Mouse (Mus musculus) forebrain, embryonic 15.5 days (tissue): ENCODE results near the gene Rtkn. TPM values are rescaled to one million over a fixed set of nuclear protein-coding genes. Genes with fewer than 3 reads are reported as not detected.
A peak's percentile ranks its signal among the peaks of the same experiment; 100 is the strongest.

ENCODE experiments used
- ATAC-seq: fragments of 200-750 bp; cut with Nextera tagmentation; replicated peaks from 2 replicates; pipeline ENCODE4 v1.8.0; 2017; ENCODE audit warnings: mild to moderate bottlenecking, moderate TSS enrichment, moderate library complexity
- H3K27ac ChIP-seq: fragments of 300-500 bp; sonication (generic); replicated peaks from 2 replicates; pipeline ENCODE4 v1.5.1; 2015; ENCODE audit warnings: mild to moderate bottlenecking, inconsistent platforms
- H3K27me3 ChIP-seq: fragments of 300-500 bp; sonication (generic); 2 replicates; pipeline ENCODE4 v1.6.1; 2015; ENCODE audit warnings: inconsistent platforms
- H3K36me3 ChIP-seq: fragments of 300-500 bp; sonication (generic); 2 replicates; pipeline ENCODE4 v1.6.1; 2015; ENCODE audit warnings: mild to moderate bottlenecking, inconsistent platforms
- H3K4me1 ChIP-seq: fragments of 300-500 bp; sonication (generic); 2 replicates; pipeline ENCODE4 v1.6.1; 2015; ENCODE audit warnings: inconsistent platforms
- H3K4me2 ChIP-seq: fragments of 300-500 bp; sonication (generic); replicated peaks from 2 replicates; pipeline ENCODE4 v1.6.1; 2015; ENCODE audit warnings: mild to moderate bottlenecking, inconsistent platforms
- H3K4me3 ChIP-seq: fragments of 300-500 bp; sonication (generic); 2 replicates; pipeline ENCODE4 v1.5.1; 2015; ENCODE audit warnings: mild to moderate bottlenecking, inconsistent platforms
- H3K9ac ChIP-seq: fragments of 300-500 bp; sonication (generic); replicated peaks from 2 replicates; pipeline ENCODE4 v1.6.1; 2015; ENCODE audit warnings: mild to moderate bottlenecking, inconsistent platforms
- H3K9me3 ChIP-seq: fragments of 300-500 bp; sonication (generic); 2 replicates; pipeline ENCODE4 v1.6.1; 2016; ENCODE audit warnings: inconsistent platforms
- WGBS: fragments of 180-500 bp; shearing (Covaris S2); methylation state at CpG from one replicate; pipeline ENCODE4 v1.1.7; 2015; ENCODE audit warnings: mixed read lengths; 5-methylcytosine and 5-hydroxymethylcytosine counted together
- polyA plus RNA-seq: library from polyadenylated mRNA; unstranded; fragments of >200 nt; fragmentation: Nextera tagmentation; extraction: Ambion mirVana; gene quantifications from 2 replicates; pipeline ENCODE4 v1.2.1, GENCODE M21; 2015

Rtkn gene
- polyA plus RNA-seq, 1 experiment from 2014 or later: 7.0 TPM

GRCm38 (mm10) chr6:83118825-83119733 lies 16.2 kb upstream of the Rtkn start:
- H3K4me3 ChIP-seq: peak overlapping the region; percentile 86; the same call in 1 of the 2 replicates
- H3K9me3 ChIP-seq: no peaks in the 10 kb centered on the region
- 83% methylated on average over 14 of the region's 14 CpGs for WGBS
- peaks cover 25% of the 10 kb centered on the region; the same call in 1 of the 2 replicates for H3K36me3 ChIP-seq
- H3K27me3 ChIP-seq: no peaks in the 10 kb centered on the region
- no peak for ATAC-seq
- H3K9ac ChIP-seq: 0 out of 2 replicates have a peak overlapping the region, but pooled peaks have one; percentile 95
- peak overlapping the region; percentile 95; the same call in 1 of the 2 replicates for H3K4me2 ChIP-seq
- H3K4me1 ChIP-seq: peaks cover 65% of the 10 kb centered on the region
- H3K27ac ChIP-seq: no peak overlapping the region

DNA sequence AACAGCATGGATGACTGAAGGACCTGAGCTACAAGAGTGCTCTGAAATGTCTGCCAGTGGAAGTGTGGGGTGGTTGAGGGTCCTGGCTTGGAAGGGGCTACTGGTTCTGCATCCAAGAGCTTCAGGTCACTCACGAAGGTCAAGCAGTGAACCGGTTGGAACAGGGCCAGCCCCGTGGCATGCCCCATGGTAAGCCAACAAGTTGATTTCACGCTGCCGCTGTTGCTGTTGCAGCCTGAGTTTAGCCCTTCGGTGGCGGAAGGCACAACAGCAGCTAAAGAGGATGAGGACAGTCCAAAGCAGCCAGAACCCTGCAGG lies 15.6 kb upstream of the Rtkn start:
- Histone ChIP-seq H3K9me3 (no peaks in the 10 kb centered on the region), H3K27ac (peak overlapping the region; percentile 95; the same call in 1 of the 2 replicates), H3K27me3 (no peaks in the 10 kb centered on the region), H3K4me3 (peak overlapping the region; percentile 86), H3K9ac (peak overlapping the region; percentile 95), H3K4me2 (peak overlapping the region; percentile 95), H3K4me1 (peaks cover 66% of the 10 kb centered on the region), H3K36me3 (peaks cover 25% of the 10 kb centered on the region; the same call in 1 of the 2 replicates)
- no peak for ATAC-seq
- WGBS: 83% methylated on average over 7 of the region's 7 CpGs

- Histone ChIP-seq H3K36me3 (peaks cover 25% of the 10 kb centered on the region; the same call in 1 of the 2 replicates), H3K27ac (peak within 1 kb of the TSS; percentile 95), H3K27me3 (no peaks in the 10 kb centered on the region), H3K4me1 (peaks cover 63% of the 10 kb centered on the region), H3K4me3 (peak within 1 kb of the TSS; percentile 86), H3K9ac (peak within 1 kb of the TSS; percentile 95), H3K4me2 (peak within 1 kb of the TSS; percentile 95), H3K9me3 (no peaks in the 10 kb centered on the region)
- peak; percentile 94 for ATAC-seq
- under 1% methylated on average over 38 of the region's 38 CpGs for WGBS
Measured at GRCm38 (mm10) chr6:83120930-83121862, 14.1 kb upstream of the Rtkn start, which contains the start of gene Wbp1. TSS of gene Wbp1 (minus strand) at chr6:83121559.

GRCm38 (mm10) chr6:83121863-83122710 lies 13.2 kb upstream of the Rtkn start:
- Histone ChIP-seq H3K9me3 (no peaks in the 10 kb centered on the region), H3K27ac (peak overlapping the region; percentile 95), H3K4me3 (peak overlapping the region; percentile 86), H3K27me3 (no peaks in the 10 kb centered on the region), H3K36me3 (peaks cover 23% of the 10 kb centered on the region; the same call in 1 of the 2 replicates), H3K9ac (peak overlapping the region; percentile 69), H3K4me1 (peaks cover 54% of the 10 kb centered on the region), H3K4me2 (peak overlapping the region; percentile 95)
- ATAC-seq: no peak; the same call in 1 of the 2 replicates
- WGBS: under 1% methylated on average over 47 of the region's 52 CpGs

DNA sequence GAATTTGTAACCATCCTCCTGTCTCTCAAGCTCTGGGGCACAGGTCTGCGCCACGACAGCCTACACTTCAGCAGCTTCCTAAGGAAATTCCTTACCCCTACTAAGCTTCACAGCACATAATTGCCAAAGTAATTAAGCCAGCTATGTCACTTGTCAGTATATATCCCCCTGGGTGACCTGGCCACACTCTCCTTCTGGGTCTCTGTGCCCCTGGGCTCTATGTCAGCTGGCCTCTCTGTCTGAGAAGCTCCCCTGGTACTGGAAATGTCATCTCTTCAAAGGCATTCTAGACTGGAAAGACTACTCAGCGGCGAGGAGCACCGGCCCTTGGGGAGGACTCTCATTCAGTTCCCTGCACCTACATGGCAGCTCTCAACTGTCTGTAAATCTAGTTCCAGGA lies 12.3 kb upstream of the Rtkn start:
- Histone ChIP-seq H3K4me3 (no peak overlapping the region), H3K27ac (peak overlapping the region; percentile 95; the same call in 1 of the 2 replicates), H3K9ac (0 out of 2 replicates have a peak overlapping the region, but pooled peaks have one; percentile 69)

DNA sequence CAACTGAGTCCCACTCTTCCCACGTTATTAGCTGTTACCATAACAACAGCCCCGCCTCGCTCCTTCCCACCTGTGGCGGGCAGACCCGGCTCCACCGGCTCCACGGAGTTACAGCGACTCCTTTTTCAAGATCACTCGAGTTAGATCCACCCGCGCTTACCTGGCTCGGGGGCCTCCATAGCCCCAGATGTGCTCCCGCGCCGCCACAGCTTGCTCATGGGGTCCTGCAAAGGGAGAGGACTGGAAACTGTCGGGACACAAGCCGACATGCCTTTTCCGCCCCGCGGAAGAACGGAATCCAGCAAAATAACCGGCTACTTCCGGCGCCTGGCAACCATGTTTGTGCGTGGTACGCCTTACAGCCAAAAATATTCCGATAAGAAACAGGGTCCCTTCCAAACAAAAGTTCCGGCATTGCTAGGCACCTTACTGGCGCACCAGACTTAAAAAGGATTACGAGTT lies 10.4 kb upstream of the Rtkn start:
- peak overlapping the region; percentile 70 for H3K9ac ChIP-seq
- H3K27ac ChIP-seq: peak overlapping the region; percentile 71
- peak overlapping the region; percentile 91 for H3K4me3 ChIP-seq
- H3K27me3 ChIP-seq: no peaks in the 10 kb centered on the region
- peaks cover 41% of the 10 kb centered on the region for H3K4me1 ChIP-seq
- peak overlapping the region; percentile 92 for H3K4me2 ChIP-seq
- no peaks in the 10 kb centered on the region for H3K36me3 ChIP-seq
- H3K9me3 ChIP-seq: no peaks in the 10 kb centered on the region
- 0% methylated on average over 30 of the region's 30 CpGs for WGBS
- peak; percentile 5 for ATAC-seq

More for the DNA sequence above, 12.3 kb upstream of the Rtkn start:
- H3K4me1 ChIP-seq: peaks cover 53% of the 10 kb centered on the region
- H3K4me2 ChIP-seq: peak overlapping the region; percentile 95; the same call in 1 of the 2 replicates
- H3K36me3 ChIP-seq: peaks cover 15% of the 10 kb centered on the region; the same call in 1 of the 2 replicates
- 83% methylated on average over 5 of the region's 5 CpGs for WGBS
- no peaks in the 10 kb centered on the region for H3K9me3 ChIP-seq
- no peak for ATAC-seq
- H3K27me3 ChIP-seq: no peaks in the 10 kb centered on the region

- peak within 1 kb of the TSS; percentile 70 for H3K9ac ChIP-seq
Measured at GRCm38 (mm10) chr6:83125331-83125730, 9.9 kb upstream of the Rtkn start, which contains the start of gene Ino80b. TSS of gene Ino80b (minus strand) at chr6:83125431.

DNA sequence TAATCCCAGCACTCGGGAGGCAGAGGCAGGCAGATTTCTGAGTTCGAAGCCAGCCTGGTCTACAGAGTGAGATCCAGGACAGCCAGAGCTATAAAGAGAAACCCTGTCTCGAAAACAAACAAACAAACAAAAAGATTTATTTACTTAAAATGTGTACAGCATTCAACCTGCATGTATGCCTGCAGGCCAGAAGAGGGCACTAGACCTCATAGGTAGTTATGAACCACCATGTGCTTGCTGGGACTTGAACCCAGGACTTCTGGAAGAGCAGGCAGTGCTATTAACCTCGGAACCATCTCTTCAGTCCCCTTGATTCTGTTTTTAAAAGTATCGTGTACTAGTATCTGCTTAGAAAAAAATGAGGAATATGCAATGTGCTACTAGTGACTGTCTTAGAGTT lies 7.8 kb upstream of the Rtkn start:
- H3K9ac ChIP-seq: no peak overlapping the region
- WGBS: 95% methylated on average over 5 of the region's 5 CpGs
- no peak overlapping the region for H3K27ac ChIP-seq
- ATAC-seq: no peak
- H3K4me3 ChIP-seq: no peak overlapping the region
- H3K4me1 ChIP-seq: peaks cover 28% of the 10 kb centered on the region
- H3K36me3 ChIP-seq: no peaks in the 10 kb centered on the region
- no peaks in the 10 kb centered on the region for H3K9me3 ChIP-seq
- H3K27me3 ChIP-seq: no peaks in the 10 kb centered on the region
- H3K4me2 ChIP-seq: no peak overlapping the region

More at GRCm38 (mm10) chr6:83125331-83125730, 9.9 kb upstream of the Rtkn start, which contains the start of gene Ino80b:
- Histone ChIP-seq H3K4me1 (peaks cover 37% of the 10 kb centered on the region), H3K27ac (peak within 1 kb of the TSS; percentile 71), H3K4me3 (peak within 1 kb of the TSS; percentile 91), H3K9me3 (no peaks in the 10 kb centered on the region), H3K27me3 (no peaks in the 10 kb centered on the region), H3K36me3 (no peaks in the 10 kb centered on the region), H3K4me2 (peak within 1 kb of the TSS; percentile 92)
- ATAC-seq: no peak
- 13% methylated on average over 5 of the region's 5 CpGs for WGBS

- Histone ChIP-seq H3K9ac (no peak overlapping the region), H3K4me1 (peaks cover under 1% of the 10 kb centered on the region; the same call in 1 of the 2 replicates), H3K9me3 (no peaks in the 10 kb centered on the region), H3K4me3 (no peak overlapping the region), H3K27me3 (peaks cover 5% of the 10 kb centered on the region; the same call in 1 of the 2 replicates), H3K27ac (no peak overlapping the region), H3K4me2 (no peak overlapping the region), H3K36me3 (no peaks in the 10 kb centered on the region)
- 80% methylated on average over 6 of the region's 6 CpGs for WGBS
- ATAC-seq: no peak
Measured at GRCm38 (mm10) chr6:83131469-83132034, 3.7 kb upstream of the Rtkn start.

GRCm38 (mm10) chr6:83132176-83132919 lies 2.9 kb upstream of the Rtkn start:
- Histone ChIP-seq H3K4me2 (no peak overlapping the region), H3K36me3 (no peaks in the 10 kb centered on the region), H3K9me3 (no peaks in the 10 kb centered on the region), H3K27ac (no peak overlapping the region), H3K4me1 (peaks cover 8% of the 10 kb centered on the region), H3K9ac (no peak overlapping the region), H3K4me3 (no peak overlapping the region), H3K27me3 (peaks cover 5% of the 10 kb centered on the region; the same call in 1 of the 2 replicates)
- 85% methylated on average over 9 of the region's 9 CpGs for WGBS
- no peak for ATAC-seq
